ENCODE assay signal across 34 mouse cellular contexts in genomic region chr7:119738877-119739276, GRCm38 (mm10). TPM values are rescaled to one million over a fixed set of nuclear protein-coding genes. Genes with fewer than 3 reads are reported as not detected.
A peak's percentile ranks its signal among the peaks of the same experiment; 100 is the strongest.
DNase-seq lines count a peak whose midpoint lies in the region; ATAC-seq lines count a peak whose summit lies in the region.
"Had no signal": no experiment of that assay in that cellular context is flagged by ENCODE, and none has a peak within 500 bp of the region (broad histone marks: within the 10 kb centered on the region; RNA-seq: fewer than 3 reads in every experiment).

No protein-coding gene starts in this region.

- no peak overlapping the region for H3K4me2 ChIP-seq in heart, embryonic 12.5 days
- H3K4me2 ChIP-seq in limb, embryonic 15.5 days: no peak overlapping the region
- H3K4me2 ChIP-seq in neural tube, embryonic 14.5 days (ENCODE audit: low read depth, low read length): no peak overlapping the region

- no peaks in the 10 kb centered on the region for H3K36me3 ChIP-seq in heart, embryonic 12.5 days
- no peaks in the 10 kb centered on the region for H3K36me3 ChIP-seq in limb, embryonic 15.5 days
- H3K36me3 ChIP-seq in limb, embryonic 10.5 days: no peaks in the 10 kb centered on the region
- H3K36me3 ChIP-seq in neural tube, embryonic 14.5 days (ENCODE audit: control insufficient read depth, insufficient read depth, low read length): no peaks in the 10 kb centered on the region
- H3K36me3 ChIP-seq: heart, embryonic 15.5 days; limb, embryonic 13.5 days; liver, embryonic 13.5 days; neural tube, embryonic 15.5 days had no signal

- DNase-seq in heart, postnatal 14 days: no peak
- no peak for DNase-seq in limb, embryonic 10.5 days (ENCODE audit: low spot score)
- no peak for DNase-seq in neural tube, embryonic 10.5 days (ENCODE audit: extremely low spot score, low spot score)
- DNase-seq in layer of hippocampus, postnatal 10 days (ENCODE audit: low spot score in 2 of 2): no peak
- DNase-seq: adrenal gland, adult 2 months; cerebellum, adult 11-12 months; cerebellum, postnatal 10 days; gastrocnemius, postnatal 25 days; heart, adult 2 months; kidney, adult 11 months; kidney, postnatal 36 days; liver, embryonic 13.5 days; lung, adult 2 months; lung, postnatal 14 days; right cerebral cortex, adult 18-20 months; right cerebral cortex, postnatal 4 days; thymus, adult 18-20 months; thymus, postnatal 4 days had no signal

- H3K27me3 ChIP-seq in heart, embryonic 12.5 days (replicated peaks): peaks cover 10% of the 10 kb centered on the region; the same call in 1 of the 2 replicates
- no peaks in the 10 kb centered on the region for H3K27me3 ChIP-seq in limb, embryonic 15.5 days
- H3K27me3 ChIP-seq in limb, embryonic 10.5 days (ENCODE audit: low read depth, poor library complexity, severe bottlenecking): no peaks in the 10 kb centered on the region
- no peaks in the 10 kb centered on the region for H3K27me3 ChIP-seq in neural tube, embryonic 14.5 days (ENCODE audit: control insufficient read depth, insufficient read depth, low read length)
- H3K27me3 ChIP-seq: neural tube, embryonic 15.5 days had no signal

- H3K4me1 ChIP-seq in heart, embryonic 12.5 days (replicated peaks): no peaks in the 10 kb centered on the region
- H3K4me1 ChIP-seq in limb, embryonic 15.5 days: no peaks in the 10 kb centered on the region
- no peaks in the 10 kb centered on the region for H3K4me1 ChIP-seq in limb, embryonic 10.5 days
- H3K4me1 ChIP-seq in neural tube, embryonic 14.5 days (ENCODE audit: control insufficient read depth, insufficient read depth, low read length): no peaks in the 10 kb centered on the region
- H3K4me1 ChIP-seq: heart, embryonic 15.5 days; limb, embryonic 13.5 days; liver, embryonic 13.5 days; neural tube, embryonic 15.5 days had no signal

- H3K27ac ChIP-seq in heart, embryonic 12.5 days (ENCODE audit: poor library complexity, severe bottlenecking): no peak overlapping the region
- H3K27ac ChIP-seq in limb, embryonic 15.5 days: no peak overlapping the region
- H3K27ac ChIP-seq in limb, embryonic 10.5 days: no peak overlapping the region
- no peak overlapping the region for H3K27ac ChIP-seq in neural tube, embryonic 14.5 days (ENCODE audit: low read depth, low read length)
- H3K27ac ChIP-seq: heart, adult 2 months; heart, embryonic 15.5 days; limb, embryonic 13.5 days; liver, embryonic 13.5 days; neural tube, embryonic 15.5 days had no signal

- peak; percentile 53 for ATAC-seq in heart, embryonic 12.5 days (ENCODE audit: insufficient number of reproducible peaks, low FRiP score)
- ATAC-seq in limb, embryonic 15.5 days (ENCODE audit: insufficient number of reproducible peaks, low FRiP score, low TSS enrichment, low read depth): 0 out of 2 replicates have a peak, but pooled peaks have one; percentile 30
- ATAC-seq in neural tube, embryonic 14.5 days (ENCODE audit: low read depth): peak; percentile 31; the same call in 1 of the 2 replicates

- 0 out of 2 replicates have a peak, but pooled peaks cover 2% of the 10 kb centered on the region for H3K9me3 ChIP-seq in heart, embryonic 12.5 days (replicated peaks)
- no peaks in the 10 kb centered on the region for H3K9me3 ChIP-seq in limb, embryonic 15.5 days
- H3K9me3 ChIP-seq in limb, embryonic 10.5 days (replicated peaks): no peaks in the 10 kb centered on the region
- no peaks in the 10 kb centered on the region for H3K9me3 ChIP-seq in neural tube, embryonic 14.5 days (ENCODE audit: control insufficient read depth, low read length)
- H3K9me3 ChIP-seq: heart, embryonic 15.5 days; limb, embryonic 13.5 days; neural tube, embryonic 15.5 days had no signal

- intact Hi-C loops in heart, postnatal 14 days (cut with DNase I): no loop called here

- 75% methylated on average over 2 of the region's 2 CpGs for WGBS in heart, embryonic 12.5 days
- WGBS in limb, embryonic 15.5 days: 78% methylated on average over 2 of the region's 2 CpGs
- WGBS in limb, embryonic 10.5 days: 86% methylated on average over 2 of the region's 2 CpGs
- 83% methylated on average over 2 of the region's 2 CpGs for WGBS in neural tube, embryonic 14.5 days

- H3K9ac ChIP-seq in heart, embryonic 12.5 days: no peak overlapping the region
- no peak overlapping the region for H3K9ac ChIP-seq in limb, embryonic 15.5 days
- H3K9ac ChIP-seq in neural tube, embryonic 14.5 days (replicated peaks; ENCODE audit: low read depth, low read length): no peak overlapping the region
- H3K9ac ChIP-seq: heart, embryonic 15.5 days; limb, embryonic 13.5 days; liver, embryonic 13.5 days; neural tube, embryonic 15.5 days had no signal

- H3K4me3 ChIP-seq in heart, embryonic 12.5 days: no peak overlapping the region
- H3K4me3 ChIP-seq in limb, embryonic 15.5 days: no peak overlapping the region
- no peak overlapping the region for H3K4me3 ChIP-seq in limb, embryonic 10.5 days
- H3K4me3 ChIP-seq in neural tube, embryonic 14.5 days (ENCODE audit: low read depth, low read length): no peak overlapping the region
- H3K4me3 ChIP-seq: erythroblast, embryonic 14.5 days; heart, adult 2 months; liver, embryonic 13.5 days; myocyte had no signal

RNA-seq across cellular contexts. Expression of gene Thumpd1, which starts 18.3 kb away (rescaled TPM):
- polyA plus RNA-seq in heart, embryonic 12.5 days (2016; fragmentation: Nextera tagmentation; extraction: Ambion mirVana): 58.4 and 59.6 TPM in 2 replicates
- total RNA-seq in heart, postnatal 14 days (2021): 10 to 100 TPM; 13.3 to 16.4 TPM
- 70.4 and 72.5 TPM in 2 replicates for polyA plus RNA-seq in limb, embryonic 15.5 days (2015; fragmentation: Nextera tagmentation; extraction: Ambion mirVana)
- 95.3 and 102 TPM in 2 replicates for polyA plus RNA-seq in limb, embryonic 10.5 days (2016; fragmentation: Nextera tagmentation; extraction: Ambion mirVana)
- 67.8 and 79.0 TPM in 2 replicates for polyA plus RNA-seq in neural tube, embryonic 14.5 days (2014; fragmentation: Nextera tagmentation; extraction: Ambion mirVana)
- total RNA-seq in layer of hippocampus, postnatal 10 days (2021): 10 to 100 TPM; 44.1 to 46.0 TPM

RNA-seq across cellular contexts. Expression of gene Acsm3, which starts 21.8 kb away (rescaled TPM):
- 0.14 and 0.52 TPM in 2 replicates for polyA plus RNA-seq in heart, embryonic 12.5 days (2016; fragmentation: Nextera tagmentation; extraction: Ambion mirVana)
- total RNA-seq in heart, postnatal 14 days (2021): 1 to 10 TPM in 1 of 2 experiments, under 1 TPM in 1; 0.10 to 1.3 TPM
- 0.37 and 0.62 TPM in 2 replicates for polyA plus RNA-seq in limb, embryonic 15.5 days (2015; fragmentation: Nextera tagmentation; extraction: Ambion mirVana)
- polyA plus RNA-seq in limb, embryonic 10.5 days (2016; fragmentation: Nextera tagmentation; extraction: Ambion mirVana): 0.26 and 0.30 TPM in 2 replicates
- polyA plus RNA-seq in neural tube, embryonic 14.5 days (2014; fragmentation: Nextera tagmentation; extraction: Ambion mirVana): 0.16 and 0.27 TPM in 2 replicates
- not detected for total RNA-seq in layer of hippocampus, postnatal 10 days (2021)
- total RNA-seq: hematopoietic stem cell, adult 5-6 weeks; layer of hippocampus, adult 8-10 months; left cerebral cortex, postnatal 14 days; megakaryocyte progenitor cell, adult 5-6 weeks had no signal
- polyA plus RNA-seq: cortical plate, adult 2 months; erythroblast, embryonic 14.5 days; neural tube, embryonic 15.5 days had no signal

RNA-seq across cellular contexts. Expression of gene Acsm4, which starts 49.1 kb away (rescaled TPM):
- polyA plus RNA-seq in heart, embryonic 12.5 days (2016; fragmentation: Nextera tagmentation; extraction: Ambion mirVana): not detected in 2 replicates
- total RNA-seq in heart, postnatal 14 days (2021): not detected
- not detected in 2 replicates for polyA plus RNA-seq in limb, embryonic 15.5 days (2015; fragmentation: Nextera tagmentation; extraction: Ambion mirVana)
- not detected in 2 replicates for polyA plus RNA-seq in limb, embryonic 10.5 days (2016; fragmentation: Nextera tagmentation; extraction: Ambion mirVana)
- not detected in 2 replicates for polyA plus RNA-seq in neural tube, embryonic 14.5 days (2014; fragmentation: Nextera tagmentation; extraction: Ambion mirVana)
- total RNA-seq in layer of hippocampus, postnatal 10 days (2021): not detected
- total RNA-seq: adrenal gland, adult 2 months; gastrocnemius, postnatal 25 days; heart, adult 2 months; hematopoietic stem cell, adult 5-6 weeks; layer of hippocampus, adult 8-10 months; left cerebral cortex, postnatal 14 days; megakaryocyte progenitor cell, adult 5-6 weeks; MEL had no signal
- polyA plus RNA-seq: adrenal gland, adult 2 months; C2C12; erythroblast, embryonic 14.5 days; heart, adult 2 months; heart, embryonic 15.5 days; limb, embryonic 13.5 days; liver, embryonic 13.5 days; lung, adult 2 months; myocyte; neural tube, embryonic 15.5 days; stomach, embryonic 14.5 days had no signal

RNA-seq across cellular contexts. Expression of gene Rexo5, which starts 54.9 kb away (rescaled TPM):
- 18.7 and 22.8 TPM in 2 replicates for polyA plus RNA-seq in heart, embryonic 12.5 days (2016; fragmentation: Nextera tagmentation; extraction: Ambion mirVana)
- total RNA-seq in heart, postnatal 14 days (2021): 1 to 10 TPM; 1.9 to 2.3 TPM
- 19.4 and 23.0 TPM in 2 replicates for polyA plus RNA-seq in limb, embryonic 15.5 days (2015; fragmentation: Nextera tagmentation; extraction: Ambion mirVana)
- 21.6 and 27.6 TPM in 2 replicates for polyA plus RNA-seq in limb, embryonic 10.5 days (2016; fragmentation: Nextera tagmentation; extraction: Ambion mirVana)
- polyA plus RNA-seq in neural tube, embryonic 14.5 days (2014; fragmentation: Nextera tagmentation; extraction: Ambion mirVana): 8.4 and 14.3 TPM in 2 replicates
- total RNA-seq in layer of hippocampus, postnatal 10 days (2021): 1 to 10 TPM; 3.6 to 4.6 TPM

RNA-seq across cellular contexts. Expression of gene Eri2, which starts 55.0 kb away (rescaled TPM):
- polyA plus RNA-seq in heart, embryonic 12.5 days (2016; fragmentation: Nextera tagmentation; extraction: Ambion mirVana): 17.4 and 17.8 TPM in 2 replicates
- total RNA-seq in heart, postnatal 14 days (2021): 1 to 10 TPM; 2.3 to 2.8 TPM
- polyA plus RNA-seq in limb, embryonic 15.5 days (2015; fragmentation: Nextera tagmentation; extraction: Ambion mirVana): 16.9 and 20.3 TPM in 2 replicates
- polyA plus RNA-seq in limb, embryonic 10.5 days (2016; fragmentation: Nextera tagmentation; extraction: Ambion mirVana): 25.9 and 27.3 TPM in 2 replicates
- 18.3 and 21.2 TPM in 2 replicates for polyA plus RNA-seq in neural tube, embryonic 14.5 days (2014; fragmentation: Nextera tagmentation; extraction: Ambion mirVana)
- 1 to 10 TPM; 7.1 to 9.6 TPM for total RNA-seq in layer of hippocampus, postnatal 10 days (2021)
